Mouse (Mus musculus) ES-E14 (cell line): ENCODE data around the gene Suz12. TPM values are rescaled to one million over a fixed set of nuclear protein-coding genes. Genes with fewer than 3 reads are reported as not detected.

Experiments used
- DNase-seq: peaks from one replicate; pipeline ENCODE4 v3.0.0-alpha.2; 2013; ENCODE audit warnings: low read depth, low spot score
- H3K27ac ChIP-seq: 2 replicates; pipeline ENCODE4 v1.5.1; 2012; ENCODE audit warnings: low read depth, mild to moderate bottlenecking, low read length, moderate library complexity, mixed read lengths; ENCODE audit not compliant: poor library complexity, insufficient read depth, severe bottlenecking
- H3K36me3 ChIP-seq: 2 replicates; pipeline ENCODE4 v1.6.1; 2012; ENCODE audit warnings: mild to moderate bottlenecking, low read length, moderate library complexity, mixed read lengths; ENCODE audit not compliant: control insufficient read depth, poor library complexity, insufficient read depth, severe bottlenecking
- H3K4me1 ChIP-seq, 2 experiments: fragments of 150-350 bp in 1 of 2; sonication (generic) in 1 of 2; 2 replicates each; pipeline ENCODE4 v1.6.1; 2012; ENCODE audit warnings: low read length in 2 of 2, mild to moderate bottlenecking in 1 of 2, mixed read lengths in 1 of 2; ENCODE audit not compliant: control insufficient read depth in 2 of 2, insufficient read depth in 2 of 2, poor library complexity in 1 of 2
- H3K4me3 ChIP-seq, 2 experiments: fragments of 150-350 bp in 1 of 2; sonication (generic) in 1 of 2; 2 replicates each; pipeline ENCODE4 v1.5.1; 2012; ENCODE audit warnings: low read length in 2 of 2, low read depth in 1 of 2, mild to moderate bottlenecking in 1 of 2, mixed read lengths in 1 of 2; ENCODE audit not compliant: insufficient read depth in 1 of 2, poor library complexity in 1 of 2, severe bottlenecking in 1 of 2
- H3K9ac ChIP-seq: 2 replicates; pipeline ENCODE4 v1.6.1; 2012; ENCODE audit warnings: low read depth, mild to moderate bottlenecking, low read length, mixed read lengths; ENCODE audit not compliant: poor library complexity, insufficient read depth, severe bottlenecking
- H3K9me3 ChIP-seq: fragments of 150-350 bp; sonication (generic); 2 replicates; pipeline ENCODE4 v1.6.1; 2012; ENCODE audit warnings: low read depth, mild to moderate bottlenecking, low read length; ENCODE audit not compliant: control insufficient read depth, insufficient read depth
- CHD2 ChIP-seq: IDR thresholded peaks from 2 replicates; pipeline ENCODE4 v1.6.1; 2014; ENCODE audit warnings: mild to moderate bottlenecking, low read depth, low read length, inconsistent platforms
- HCFC1 ChIP-seq: IDR thresholded peaks from 2 replicates; pipeline ENCODE4 v1.6.1; 2012; ENCODE audit warnings: low read length, inconsistent platforms, borderline replicate concordance; ENCODE audit not compliant: insufficient read depth
- MAFK ChIP-seq: IDR thresholded peaks from 2 replicates; pipeline ENCODE4 v1.6.1; 2014; ENCODE audit warnings: mild to moderate bottlenecking, low read depth, low read length, inconsistent platforms; ENCODE audit not compliant: insufficient read depth
- ZC3H11A ChIP-seq: IDR thresholded peaks from 2 replicates; pipeline ENCODE4 v1.6.1; 2012; ENCODE audit warnings: low read depth, mild to moderate bottlenecking, inconsistent platforms, low read length, borderline replicate concordance
- ZNF384 ChIP-seq: IDR thresholded peaks from 2 replicates; pipeline ENCODE4 v1.6.1; 2012; ENCODE audit warnings: low read depth, low read length, inconsistent platforms
- in situ Hi-C, 2 experiments: fragments of 600-800 bp; cut with MboI; formaldehyde crosslinking; loops; one replicate each; pipeline ENCODE4 v1.15.1; 2025; ENCODE audit warnings: low sequenced_read_pairs in 2 of 2, inconsistent platforms in 1 of 2; ENCODE audit not compliant: unreplicated experiment in 2 of 2
- total RNA-seq: library from RNA; depleted of rRNA; stranded (reverse); fragments of 300-350 nt; gene quantifications from 2 replicates; pipeline ENCODE4 v1.2.3, GENCODE M21; 2012

Suz12 gene
- total RNA-seq, 1 experiment = 93.2 TPM

- Histone ChIP-seq H3K27ac (no peak overlapping the region), H3K36me3 (peaks cover 30% of the 10 kb centered on the region), H3K9ac (no peak overlapping the region), H3K4me1 (no peaks in the 10 kb centered on the region), H3K4me3 (no peak overlapping the region), H3K9me3 (no peaks in the 10 kb centered on the region)
- in situ Hi-C loops = loop anchor here in 1 of 2 experiments (25.0 kb wide), 1 partner anchor 1732 kb away; the partner anchor contains the start of gene BC030499
- TF ChIP-seq HCFC1 (no peak), MAFK (no peak), CHD2 (no peak), ZC3H11A (no peak)
- no peak for DNase-seq
These were observed 26.9 kb downstream of the Suz12 start for GRCm38 (mm10) chr11:80019792-80020191.

DNA sequence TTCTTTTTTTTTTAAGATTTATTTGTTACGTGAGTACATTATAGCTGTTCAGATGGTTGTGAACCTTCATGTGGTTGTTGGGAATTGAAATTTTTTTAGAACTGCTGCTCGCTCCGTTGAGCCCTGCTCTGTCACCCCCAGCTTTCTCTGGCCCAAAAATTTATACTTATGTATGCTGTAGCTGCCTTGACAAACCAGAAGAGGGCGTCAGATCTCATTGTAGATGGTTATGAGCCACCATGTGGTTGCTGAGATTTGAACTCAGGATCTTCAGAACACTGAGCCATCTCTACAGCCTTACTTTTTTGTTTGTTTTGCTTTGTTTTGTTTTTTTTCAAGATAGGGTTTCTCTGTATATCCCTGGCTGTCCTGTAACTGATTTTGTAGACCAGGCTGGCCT, 28.4 kb downstream of the Suz12 start:
- no peaks in the 10 kb centered on the region for H3K4me1 ChIP-seq
- peaks cover 34% of the 10 kb centered on the region for H3K36me3 ChIP-seq
- no peak overlapping the region for H3K9ac ChIP-seq
- H3K9me3 ChIP-seq = no peaks in the 10 kb centered on the region
- no peak for TF ChIP-seq ZC3H11A
- TF ChIP-seq HCFC1 = no peak
- no peak for TF ChIP-seq MAFK
- no peak for TF ChIP-seq CHD2
- TF ChIP-seq ZNF384 = no peak
- no peak for DNase-seq
- no peak overlapping the region for H3K27ac ChIP-seq
- in situ Hi-C loops = loop anchor here in 1 of 2 experiments (25.0 kb wide), 1 partner anchor 1734 kb away; the partner anchor contains the start of gene BC030499
- no peak overlapping the region for H3K4me3 ChIP-seq

DNA sequence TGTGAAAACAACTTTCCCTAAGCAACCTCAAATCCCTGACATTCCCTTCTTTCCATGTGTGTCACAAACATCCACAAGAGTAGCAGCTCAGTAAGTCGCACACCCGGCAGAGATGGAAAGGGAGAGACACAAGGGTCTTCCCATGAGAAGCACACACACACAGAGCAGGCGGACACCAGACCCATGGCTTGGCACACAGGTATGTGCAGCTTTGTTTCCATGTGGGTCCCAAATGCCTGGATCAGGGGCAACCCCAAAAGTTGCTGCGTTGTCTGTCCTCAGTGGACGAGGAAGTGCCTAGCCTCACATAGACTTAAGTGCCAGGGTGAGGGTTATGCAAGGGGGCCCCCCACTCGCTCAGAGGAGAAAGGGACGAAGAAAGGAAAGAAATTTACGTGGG, 44.6 kb downstream of the Suz12 start:
- in situ Hi-C loops = loop anchor here in 1 of 2 experiments (10.0 kb wide), 1 partner anchor 357 kb away; no protein-coding TSS in a partner anchor
- DNase-seq = no peak

DNA sequence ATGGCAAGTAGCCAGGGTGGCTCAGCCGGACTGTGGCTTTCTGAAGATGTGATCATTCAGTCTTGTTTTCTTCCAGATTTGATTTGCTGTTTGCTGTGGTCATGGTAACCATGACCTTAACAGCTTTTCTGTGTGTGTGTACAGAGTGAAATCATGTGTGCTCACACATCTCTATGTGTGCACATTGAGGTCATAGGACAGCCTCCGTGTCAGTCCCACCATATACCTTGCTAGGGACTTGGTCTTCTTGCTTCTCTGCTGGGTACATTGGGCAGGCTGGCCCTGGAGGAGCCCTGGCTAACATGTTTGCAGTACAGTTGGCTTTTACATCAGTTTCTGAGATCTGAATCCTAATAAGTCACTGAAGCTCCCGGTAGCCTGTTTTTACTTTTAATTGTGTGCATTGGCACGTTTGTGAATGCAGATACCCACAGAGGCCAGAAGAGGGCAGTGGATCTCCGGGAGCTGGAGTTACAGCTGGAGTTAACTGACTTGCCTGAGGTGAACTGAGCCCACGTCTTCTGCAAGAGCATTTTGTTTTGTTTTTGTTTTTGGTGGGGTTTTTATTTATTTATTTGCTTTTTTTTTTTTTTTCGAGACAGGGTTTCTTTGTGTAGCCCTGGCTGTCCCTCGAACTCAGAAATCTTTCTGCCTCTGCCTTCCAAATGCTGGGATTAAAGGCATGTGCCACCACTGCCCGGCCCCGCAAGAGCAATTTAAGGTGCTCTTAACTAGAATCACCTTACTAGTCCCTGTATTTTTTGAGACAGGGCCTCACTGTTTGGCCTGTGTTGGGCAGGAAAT, 49.9 kb downstream of the Suz12 start:
- TF ChIP-seq HCFC1 (no peak), MAFK (no peak), ZC3H11A (peak; percentile 30; the same call in 1 of the 2 replicates), ZNF384 (no peak), CHD2 (no peak)
- in situ Hi-C loops = no loop called here
- H3K9me3 ChIP-seq = no peaks in the 10 kb centered on the region
- no peak overlapping the region for H3K27ac ChIP-seq
- no peaks in the 10 kb centered on the region for H3K4me1 ChIP-seq
- H3K36me3 ChIP-seq = peaks cover 3% of the 10 kb centered on the region
- no peak overlapping the region for H3K4me3 ChIP-seq
- DNase-seq = peak; percentile 40
- no peak overlapping the region for H3K9ac ChIP-seq

More for the DNA sequence above, 44.6 kb downstream of the Suz12 start:
- no peaks in the 10 kb centered on the region for H3K9me3 ChIP-seq
- H3K9ac ChIP-seq = no peak overlapping the region
- peaks cover 7% of the 10 kb centered on the region for H3K36me3 ChIP-seq
- no peak overlapping the region for H3K4me3 ChIP-seq
- TF ChIP-seq ZNF384 = no peak
- no peak for TF ChIP-seq HCFC1
- no peak for TF ChIP-seq MAFK
- no peak for TF ChIP-seq CHD2
- TF ChIP-seq ZC3H11A = no peak
- H3K4me1 ChIP-seq = no peaks in the 10 kb centered on the region
- no peak overlapping the region for H3K27ac ChIP-seq

- H3K4me1 ChIP-seq = no peaks in the 10 kb centered on the region
- no peak overlapping the region for H3K27ac ChIP-seq
- in situ Hi-C loops = no loop called here
- H3K9ac ChIP-seq = no peak overlapping the region
- no peak for DNase-seq
- TF ChIP-seq HCFC1 (no peak), ZNF384 (no peak), CHD2 (no peak), ZC3H11A (no peak), MAFK (no peak)
- peaks cover 7% of the 10 kb centered on the region for H3K36me3 ChIP-seq
- H3K9me3 ChIP-seq = no peaks in the 10 kb centered on the region
- H3K4me3 ChIP-seq = no peak overlapping the region
These were observed 50.5 kb downstream of the Suz12 start for GRCm38 (mm10) chr11:80043419-80043817.
